Mouse (Mus musculus): ENCODE measurements around the gene Dhcr24. TPM values are rescaled to one million over a fixed set of nuclear protein-coding genes. Genes with fewer than 3 reads are reported as not detected.

Gene Dhcr24
- polyA plus RNA-seq, 1 experiment from 2014 or later = 6.2 TPM

- Histone ChIP-seq H3K4me1 (peaks cover 10% of the 10 kb centered on the region), H3K27ac (no peak overlapping the region), H3K36me3 (no peaks in the 10 kb centered on the region), H3K4me3 (no peak overlapping the region), H3K4me2 (no peak overlapping the region), H3K9ac (no peak overlapping the region), H3K27me3 (no peaks in the 10 kb centered on the region), H3K9me3 (no peaks in the 10 kb centered on the region)
- WGBS = 42% methylated on average over 7 of the region's 7 CpGs
- ATAC-seq (ENCODE audit: insufficient number of reproducible peaks, low FRiP score, low TSS enrichment, low read depth) = peak; percentile 30; the same call in 1 of the 2 replicates
These were observed 53.5 kb downstream of the Dhcr24 start for GRCm38 (mm10) chr4:106614180-106614797.

- WGBS = 69% methylated on average over 9 of the region's 9 CpGs
- Histone ChIP-seq H3K36me3 (no peaks in the 10 kb centered on the region), H3K9me3 (no peaks in the 10 kb centered on the region), H3K27me3 (no peaks in the 10 kb centered on the region), H3K4me3 (no peak overlapping the region), H3K27ac (no peak overlapping the region), H3K4me1 (peaks cover 10% of the 10 kb centered on the region), H3K9ac (no peak overlapping the region), H3K4me2 (no peak overlapping the region)
- ATAC-seq (ENCODE audit: insufficient number of reproducible peaks, low FRiP score, low TSS enrichment, low read depth) = no peak
These were observed 54.0 kb downstream of the Dhcr24 start for GRCm38 (mm10) chr4:106614881-106615280.

GRCm38 (mm10) chr4:106615637-106616036, 54.8 kb downstream of the Dhcr24 start:
- no peak overlapping the region for H3K9ac ChIP-seq
- no peaks in the 10 kb centered on the region for H3K36me3 ChIP-seq
- H3K4me2 ChIP-seq = no peak overlapping the region
- H3K27me3 ChIP-seq = no peaks in the 10 kb centered on the region
- H3K4me3 ChIP-seq = no peak overlapping the region
- peaks cover 10% of the 10 kb centered on the region for H3K4me1 ChIP-seq
- 76% methylated on average over 12 of the region's 12 CpGs for WGBS
- no peak for ATAC-seq (ENCODE audit: insufficient number of reproducible peaks, low FRiP score, low TSS enrichment, low read depth)
- no peak overlapping the region for H3K27ac ChIP-seq
- H3K9me3 ChIP-seq = no peaks in the 10 kb centered on the region

GRCm38 (mm10) chr4:106617056-106617455, 56.2 kb downstream of the Dhcr24 start, which contains the start of gene Lexm:
Gene Lexm (minus strand): TSS chr4:106617241.
- Histone ChIP-seq H3K4me2 (peak within 1 kb of the TSS; percentile 42), H3K4me3 (peak within 1 kb of the TSS; percentile 20; the same call in 1 of the 2 replicates), H3K4me1 (peaks cover 13% of the 10 kb centered on the region), H3K36me3 (no peaks in the 10 kb centered on the region), H3K9ac (no peak within 1 kb of the TSS), H3K9me3 (no peaks in the 10 kb centered on the region), H3K27ac (no peak within 1 kb of the TSS), H3K27me3 (peaks cover 10% of the 10 kb centered on the region)
- ATAC-seq (ENCODE audit: insufficient number of reproducible peaks, low FRiP score, low TSS enrichment, low read depth) = no peak
- WGBS = under 1% methylated on average over 18 of the region's 19 CpGs

GRCm38 (mm10) chr4:106618898-106619297, 58.1 kb downstream of the Dhcr24 start:
- H3K27ac ChIP-seq = no peak overlapping the region
- H3K9me3 ChIP-seq = no peaks in the 10 kb centered on the region
- no peaks in the 10 kb centered on the region for H3K36me3 ChIP-seq
- H3K4me3 ChIP-seq = no peak overlapping the region
- no peak for ATAC-seq (ENCODE audit: insufficient number of reproducible peaks, low FRiP score, low TSS enrichment, low read depth)
- no peak overlapping the region for H3K4me2 ChIP-seq
- H3K4me1 ChIP-seq = peaks cover 21% of the 10 kb centered on the region
- no peak overlapping the region for H3K9ac ChIP-seq
- H3K27me3 ChIP-seq = peaks cover 28% of the 10 kb centered on the region
- WGBS = 89% methylated on average over 4 of the region's 4 CpGs

- Histone ChIP-seq H3K27me3 (peaks cover 45% of the 10 kb centered on the region), H3K4me1 (peaks cover 17% of the 10 kb centered on the region), H3K4me3 (no peak overlapping the region), H3K4me2 (no peak overlapping the region), H3K36me3 (no peaks in the 10 kb centered on the region), H3K27ac (no peak overlapping the region), H3K9ac (no peak overlapping the region), H3K9me3 (no peaks in the 10 kb centered on the region)
- no peak for ATAC-seq (ENCODE audit: insufficient number of reproducible peaks, low FRiP score, low TSS enrichment, low read depth)
- 59% methylated on average over 3 of the region's 3 CpGs for WGBS
These were observed 60.6 kb downstream of the Dhcr24 start for GRCm38 (mm10) chr4:106621428-106621827.

- no peak for ATAC-seq (ENCODE audit: insufficient number of reproducible peaks, low FRiP score, low TSS enrichment, low read depth)
- H3K9ac ChIP-seq = no peak within 1 kb of the TSS
- 22% methylated on average over 16 of the region's 16 CpGs for WGBS
These were observed 61.2 kb downstream of the Dhcr24 start, which contains the start of gene Ttc22 for GRCm38 (mm10) chr4:106622030-106622493. Gene Ttc22 (plus strand): TSS chr4:106622432.

GRCm38 (mm10) chr4:106622712-106623111, 61.9 kb downstream of the Dhcr24 start:
- no peak for ATAC-seq (ENCODE audit: insufficient number of reproducible peaks, low FRiP score, low TSS enrichment, low read depth)
- H3K4me1 ChIP-seq = peaks cover 11% of the 10 kb centered on the region
- no peak overlapping the region for H3K9ac ChIP-seq
- H3K4me2 ChIP-seq = 0 out of 2 replicates have a peak overlapping the region, but pooled peaks have one; percentile 26
- H3K9me3 ChIP-seq = no peaks in the 10 kb centered on the region
- WGBS = 24% methylated on average over 28 of the region's 28 CpGs
- no peak overlapping the region for H3K27ac ChIP-seq
- peak overlapping the region; percentile 29 for H3K4me3 ChIP-seq
- peaks cover 45% of the 10 kb centered on the region for H3K27me3 ChIP-seq
- H3K36me3 ChIP-seq = no peaks in the 10 kb centered on the region

More at GRCm38 (mm10) chr4:106622030-106622493, 61.2 kb downstream of the Dhcr24 start, which contains the start of gene Ttc22:
- peak within 1 kb of the TSS; percentile 26; the same call in 1 of the 2 replicates for H3K4me2 ChIP-seq
- no peaks in the 10 kb centered on the region for H3K9me3 ChIP-seq
- H3K4me3 ChIP-seq = peak within 1 kb of the TSS; percentile 29
- no peaks in the 10 kb centered on the region for H3K36me3 ChIP-seq
- H3K4me1 ChIP-seq = peaks cover 14% of the 10 kb centered on the region
- H3K27ac ChIP-seq = no peak within 1 kb of the TSS; the same call in 1 of the 2 replicates
- peaks cover 45% of the 10 kb centered on the region for H3K27me3 ChIP-seq

- no peaks in the 10 kb centered on the region for H3K36me3 ChIP-seq
- H3K4me3 ChIP-seq = no peak overlapping the region
- H3K9ac ChIP-seq = no peak overlapping the region
- peaks cover 45% of the 10 kb centered on the region for H3K27me3 ChIP-seq
- 91% methylated on average over 10 of the region's 10 CpGs for WGBS
- H3K27ac ChIP-seq = no peak overlapping the region
- peaks cover 11% of the 10 kb centered on the region for H3K4me1 ChIP-seq
- H3K9me3 ChIP-seq = no peaks in the 10 kb centered on the region
- ATAC-seq (ENCODE audit: insufficient number of reproducible peaks, low FRiP score, low TSS enrichment, low read depth) = no peak
- H3K4me2 ChIP-seq = no peak overlapping the region
These were observed 63.4 kb downstream of the Dhcr24 start for GRCm38 (mm10) chr4:106624271-106624670.

- ATAC-seq (ENCODE audit: insufficient number of reproducible peaks, low FRiP score, low TSS enrichment, low read depth) = no peak
- WGBS = 70% methylated on average over 5 of the region's 5 CpGs
- H3K9me3 ChIP-seq = no peaks in the 10 kb centered on the region
- H3K36me3 ChIP-seq = no peaks in the 10 kb centered on the region
- no peak overlapping the region for H3K27ac ChIP-seq
- no peak overlapping the region for H3K4me3 ChIP-seq
- no peak overlapping the region for H3K9ac ChIP-seq
- H3K4me2 ChIP-seq = no peak overlapping the region
- peaks cover 28% of the 10 kb centered on the region for H3K27me3 ChIP-seq
- H3K4me1 ChIP-seq = peaks cover 17% of the 10 kb centered on the region
These were observed 67.0 kb downstream of the Dhcr24 start for GRCm38 (mm10) chr4:106627809-106628208.

GRCm38 (mm10) chr4:106628650-106629360, 68.0 kb downstream of the Dhcr24 start:
- 29% methylated on average over 9 of the region's 9 CpGs for WGBS
- Histone ChIP-seq H3K27ac (peak overlapping the region; percentile 5; the same call in 1 of the 2 replicates), H3K9me3 (no peaks in the 10 kb centered on the region), H3K9ac (no peak overlapping the region), H3K36me3 (no peaks in the 10 kb centered on the region), H3K4me3 (no peak overlapping the region), H3K4me2 (no peak overlapping the region), H3K27me3 (peaks cover 18% of the 10 kb centered on the region), H3K4me1 (peaks cover 26% of the 10 kb centered on the region)
- ATAC-seq (ENCODE audit: insufficient number of reproducible peaks, low FRiP score, low TSS enrichment, low read depth) = no peak

- no peak for ATAC-seq (ENCODE audit: insufficient number of reproducible peaks, low FRiP score, low TSS enrichment, low read depth)
- Histone ChIP-seq H3K4me2 (no peak overlapping the region), H3K9ac (no peak overlapping the region), H3K27ac (peak overlapping the region; percentile 5; the same call in 1 of the 2 replicates), H3K4me1 (peaks cover 32% of the 10 kb centered on the region), H3K9me3 (no peaks in the 10 kb centered on the region), H3K27me3 (peaks cover 12% of the 10 kb centered on the region), H3K4me3 (no peak overlapping the region), H3K36me3 (no peaks in the 10 kb centered on the region)
- WGBS = 63% methylated on average over 5 of the region's 5 CpGs
These were observed 68.5 kb downstream of the Dhcr24 start for GRCm38 (mm10) chr4:106629374-106629773.
